Mouse (Mus musculus) midbrain, embryonic 10.5 days (tissue): ENCODE data around the gene Wnk1. TPM values are rescaled to one million over a fixed set of nuclear protein-coding genes. Genes with fewer than 3 reads are reported as not detected.
A peak's percentile ranks its signal among the peaks of the same experiment; 100 is the strongest.

Source experiments
- DNase-seq: peaks from one replicate; pipeline ENCODE4 v3.0.0-alpha.2; 2017; ENCODE audit warnings: low spot score
- H3K27ac ChIP-seq: fragments of 300-500 bp; sonication (generic); replicated peaks from 2 replicates; pipeline ENCODE4 v1.5.1; 2016; ENCODE audit warnings: mild to moderate bottlenecking
- H3K27me3 ChIP-seq: fragments of 300-500 bp; sonication (generic); 2 replicates; pipeline ENCODE4 v1.6.1; 2016; ENCODE audit warnings: low read depth, mild to moderate bottlenecking; ENCODE audit not compliant: poor library complexity, severe bottlenecking
- H3K36me3 ChIP-seq: fragments of 300-500 bp; sonication (generic); 2 replicates; pipeline ENCODE4 v1.6.1; 2016; ENCODE audit warnings: mild to moderate bottlenecking, moderate library complexity
- H3K4me1 ChIP-seq: fragments of 300-500 bp; sonication (generic); 2 replicates; pipeline ENCODE4 v1.6.1; 2016
- H3K4me3 ChIP-seq: fragments of 300-500 bp; sonication (generic); 2 replicates; pipeline ENCODE4 v1.5.1; 2016; ENCODE audit warnings: mild to moderate bottlenecking, moderate library complexity
- H3K9me3 ChIP-seq: fragments of 300-500 bp; sonication (generic); replicated peaks from 2 replicates; pipeline ENCODE4 v1.6.1; 2016; ENCODE audit warnings: mild to moderate bottlenecking
- WGBS: fragments of 180-500 bp; shearing (Covaris S2); methylation state at CpG from one replicate; pipeline ENCODE4 v1.1.7; 2016; 5-methylcytosine and 5-hydroxymethylcytosine counted together
- microRNA counts: library from miRNA; unstranded; fragments of <30 nt; microRNA quantifications from one replicate; lab custom pipeline; 2017
- microRNA-seq: library from miRNA; unstranded; fragments of <30 nt; microRNA quantifications from one replicate; pipeline ENCODE4, GENCODE M21; 2017
- polyA plus RNA-seq: library from polyadenylated mRNA; unstranded; fragments of >200 nt; fragmentation: Nextera tagmentation; extraction: Ambion mirVana; gene quantifications from 2 replicates; pipeline ENCODE4 v1.2.1, GENCODE M21; 2016

Wnk1 gene
- polyA plus RNA-seq, 1 experiment from 2014 or later: 44.1 TPM

GRCm38 (mm10) chr6:119922136-119922535 lies 116.3 kb downstream of the Wnk1 start:
- Histone ChIP-seq H3K4me1 (no peaks in the 10 kb centered on the region), H3K9me3 (no peaks in the 10 kb centered on the region), H3K36me3 (peaks cover 96% of the 10 kb centered on the region), H3K4me3 (no peak overlapping the region), H3K27ac (no peak overlapping the region), H3K27me3 (no peaks in the 10 kb centered on the region)
- no peak for DNase-seq
- WGBS: 91% methylated on average over 3 of the region's 3 CpGs

GRCm38 (mm10) chr6:119918561-119919181 lies 119.8 kb downstream of the Wnk1 start:
- no peaks in the 10 kb centered on the region for H3K4me1 ChIP-seq
- no peaks in the 10 kb centered on the region for H3K9me3 ChIP-seq
- no peaks in the 10 kb centered on the region for H3K27me3 ChIP-seq
- DNase-seq: no peak
- WGBS: 88% methylated on average over 16 of the region's 16 CpGs
- H3K36me3 ChIP-seq: peaks cover 93% of the 10 kb centered on the region
- no peak overlapping the region for H3K4me3 ChIP-seq
- no peak overlapping the region for H3K27ac ChIP-seq

GRCm38 (mm10) chr6:119915710-119916109 lies 122.8 kb downstream of the Wnk1 start:
- DNase-seq: no peak
- Histone ChIP-seq H3K27me3 (no peaks in the 10 kb centered on the region), H3K36me3 (peaks cover 94% of the 10 kb centered on the region), H3K9me3 (no peaks in the 10 kb centered on the region), H3K4me3 (no peak overlapping the region), H3K4me1 (no peaks in the 10 kb centered on the region), H3K27ac (no peak overlapping the region)
- 89% methylated on average over 5 of the region's 5 CpGs for WGBS

GRCm38 (mm10) chr6:119912046-119912445 lies 126.4 kb downstream of the Wnk1 start:
- Histone ChIP-seq H3K27me3 (no peaks in the 10 kb centered on the region), H3K27ac (no peak overlapping the region), H3K4me1 (no peaks in the 10 kb centered on the region), H3K4me3 (no peak overlapping the region), H3K9me3 (no peaks in the 10 kb centered on the region), H3K36me3 (peaks cover 60% of the 10 kb centered on the region)
- WGBS: 91% methylated on average over 5 of the region's 5 CpGs
- no peak for DNase-seq

GRCm38 (mm10) chr6:119905461-119905860 lies 133.0 kb downstream of the Wnk1 start:
- no peak for DNase-seq
- Histone ChIP-seq H3K36me3 (peaks cover 14% of the 10 kb centered on the region), H3K27ac (no peak overlapping the region), H3K27me3 (no peaks in the 10 kb centered on the region), H3K4me3 (no peak overlapping the region), H3K9me3 (no peaks in the 10 kb centered on the region), H3K4me1 (peaks cover 16% of the 10 kb centered on the region)
- 88% methylated on average over 5 of the region's 5 CpGs for WGBS

GRCm38 (mm10) chr6:119903081-119903789 lies 135.2 kb downstream of the Wnk1 start:
- Histone ChIP-seq H3K4me1 (peaks cover 16% of the 10 kb centered on the region), H3K27ac (peak overlapping the region; percentile 95), H3K27me3 (no peaks in the 10 kb centered on the region), H3K9me3 (no peaks in the 10 kb centered on the region), H3K4me3 (peak overlapping the region; percentile 96), H3K36me3 (peaks cover 14% of the 10 kb centered on the region)
- 23% methylated on average over 15 of the region's 15 CpGs for WGBS
- no peak for DNase-seq

GRCm38 (mm10) chr6:119902204-119903080 lies 136.0 kb downstream of the Wnk1 start, which contains the start of gene Rad52:
Rad52 (plus strand) TSS chr6:119902698.
- Histone ChIP-seq H3K9me3 (no peaks in the 10 kb centered on the region), H3K36me3 (peaks cover 14% of the 10 kb centered on the region), H3K27ac (peak within 1 kb of the TSS; percentile 95), H3K4me3 (peak within 1 kb of the TSS; percentile 96), H3K4me1 (peaks cover 16% of the 10 kb centered on the region), H3K27me3 (no peaks in the 10 kb centered on the region)
- WGBS: 1% methylated on average over 67 of the region's 67 CpGs
- peak; percentile 88 for DNase-seq

- no peak overlapping the region for H3K4me3 ChIP-seq
- DNase-seq: no peak
- no peaks in the 10 kb centered on the region for H3K27me3 ChIP-seq
- H3K27ac ChIP-seq: no peak overlapping the region
- WGBS: 86% methylated on average over 7 of the region's 7 CpGs
- no peaks in the 10 kb centered on the region for H3K4me1 ChIP-seq
- H3K9me3 ChIP-seq: no peaks in the 10 kb centered on the region
- no peaks in the 10 kb centered on the region for H3K36me3 ChIP-seq
Measured at GRCm38 (mm10) chr6:119892711-119893110, 145.8 kb downstream of the Wnk1 start.

- WGBS: 87% methylated on average over 7 of the region's 7 CpGs
- Histone ChIP-seq H3K9me3 (no peaks in the 10 kb centered on the region), H3K36me3 (no peaks in the 10 kb centered on the region), H3K4me3 (no peak overlapping the region), H3K27ac (no peak overlapping the region), H3K4me1 (peaks cover 5% of the 10 kb centered on the region; the same call in 1 of the 2 replicates), H3K27me3 (no peaks in the 10 kb centered on the region)
- no peak for DNase-seq
Measured at GRCm38 (mm10) chr6:119883151-119883550, 155.3 kb downstream of the Wnk1 start.

MicroRNAs encoded within 50 kb of the gene (microRNA counts, 519-probe panel; counts per million panel counts)
- microRNA mmu-miR-706 (lab: Ali Mortazavi, UCI): not detected

Small RNA genes within 50 kb of the gene (microRNA-seq; reads per million reads assigned to microRNA genes)
- gene Mir706: not detected

Other genes starting within 250 kb of the Wnk1 start
- gene Erc1, start 190.5 kb downstream of the Wnk1 start, polyA plus RNA-seq: 21.3 and 22.3 TPM in 2 replicates
- 23.4 and 25.4 TPM in 2 replicates for gene Rad52, start 136.0 kb downstream of the Wnk1 start, polyA plus RNA-seq
- not detected in 2 replicates for gene Ninj2, start 54.7 kb upstream of the Wnk1 start, polyA plus RNA-seq